Mouse (Mus musculus): ENCODE results near the gene Rspry1. TPM values are rescaled to one million over a fixed set of nuclear protein-coding genes. Genes with fewer than 3 reads are reported as not detected.

The Rspry1 gene
- polyA plus RNA-seq, 1 experiment from 2014 or later: 26.8 TPM

- Histone ChIP-seq H3K36me3 (ENCODE audit: control insufficient read depth, insufficient read depth) (peaks cover 20% of the 10 kb centered on the region), H3K4me2 (ENCODE audit: low read depth, low read length) (peak within 1 kb of the TSS; percentile 72), H3K27me3 (ENCODE audit: control insufficient read depth, insufficient read depth, low read length) (no peaks in the 10 kb centered on the region), H3K4me3 (ENCODE audit: low read length) (peak within 1 kb of the TSS; percentile 95), H3K4me1 (ENCODE audit: control insufficient read depth, insufficient read depth, low read length) (peaks cover 8% of the 10 kb centered on the region), H3K27ac (ENCODE audit: low read length) (peak within 1 kb of the TSS; percentile 89), H3K9me3 (replicated peaks; ENCODE audit: control insufficient read depth, low read length) (no peaks in the 10 kb centered on the region), H3K9ac (ENCODE audit: low read length) (peak within 1 kb of the TSS; percentile 98)
- under 1% methylated on average over 74 of the region's 74 CpGs for WGBS
- peak; percentile 99 for ATAC-seq (replicated peaks; ENCODE audit: extremely low read depth, insufficient read depth, low FRiP score)
Observed at GRCm38 (mm10) chr8:94666456-94667308, 64.9 kb downstream of the Rspry1 start, which contains the start of gene Arl2bp. Arl2bp (plus strand) TSS chr8:94666600.

- H3K4me2 ChIP-seq (ENCODE audit: low read depth, low read length): no peak overlapping the region
- no peak overlapping the region for H3K4me3 ChIP-seq (ENCODE audit: low read length)
- H3K9ac ChIP-seq (ENCODE audit: low read length): no peak overlapping the region
- H3K4me1 ChIP-seq (ENCODE audit: control insufficient read depth, insufficient read depth, low read length): no peaks in the 10 kb centered on the region
- no peak overlapping the region for H3K27ac ChIP-seq (ENCODE audit: low read length)
- peaks cover 46% of the 10 kb centered on the region for H3K36me3 ChIP-seq (ENCODE audit: control insufficient read depth, insufficient read depth)
- H3K9me3 ChIP-seq (replicated peaks; ENCODE audit: control insufficient read depth, low read length): no peaks in the 10 kb centered on the region
- ATAC-seq (replicated peaks; ENCODE audit: extremely low read depth, insufficient read depth, low FRiP score): no peak
- H3K27me3 ChIP-seq (ENCODE audit: control insufficient read depth, insufficient read depth, low read length): no peaks in the 10 kb centered on the region
- 71% methylated on average over 5 of the region's 5 CpGs for WGBS
Observed at GRCm38 (mm10) chr8:94674384-94674783, 72.6 kb downstream of the Rspry1 start.

DNA sequence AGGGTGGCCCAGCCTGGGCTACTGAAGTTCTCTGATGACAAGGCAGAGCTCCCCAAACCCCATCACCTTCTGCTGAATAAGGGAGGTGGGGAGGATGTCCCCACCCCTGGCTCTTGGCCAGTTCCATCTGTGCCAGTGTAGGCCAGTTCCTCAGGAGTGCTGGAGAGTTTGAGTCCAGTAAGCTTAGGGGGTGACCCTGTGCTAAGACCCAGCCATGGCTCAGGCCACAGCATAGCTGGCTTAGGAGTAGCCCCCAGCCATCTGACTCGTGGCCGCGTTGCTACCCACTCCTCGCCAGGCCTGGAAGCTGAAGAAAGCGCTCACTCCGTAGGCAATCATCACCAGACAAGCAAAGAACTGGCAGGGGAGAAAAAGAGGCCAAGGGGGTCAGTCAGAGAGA, 74.2 kb downstream of the Rspry1 start:
- ATAC-seq (replicated peaks; ENCODE audit: extremely low read depth, insufficient read depth, low FRiP score): no peak
- Histone ChIP-seq H3K4me2 (ENCODE audit: low read depth, low read length) (no peak overlapping the region), H3K27ac (ENCODE audit: low read length) (no peak overlapping the region), H3K36me3 (ENCODE audit: control insufficient read depth, insufficient read depth) (peaks cover 37% of the 10 kb centered on the region), H3K9me3 (replicated peaks; ENCODE audit: control insufficient read depth, low read length) (peaks cover 5% of the 10 kb centered on the region; the same call in 1 of the 2 replicates), H3K27me3 (ENCODE audit: control insufficient read depth, insufficient read depth, low read length) (no peaks in the 10 kb centered on the region), H3K4me3 (ENCODE audit: low read length) (no peak overlapping the region), H3K9ac (ENCODE audit: low read length) (no peak overlapping the region), H3K4me1 (ENCODE audit: control insufficient read depth, insufficient read depth, low read length) (no peaks in the 10 kb centered on the region)
- WGBS: 81% methylated on average over 6 of the region's 6 CpGs

GRCm38 (mm10) chr8:94678582-94678981, 76.8 kb downstream of the Rspry1 start:
- no peak overlapping the region for H3K9ac ChIP-seq (ENCODE audit: low read length)

DNA sequence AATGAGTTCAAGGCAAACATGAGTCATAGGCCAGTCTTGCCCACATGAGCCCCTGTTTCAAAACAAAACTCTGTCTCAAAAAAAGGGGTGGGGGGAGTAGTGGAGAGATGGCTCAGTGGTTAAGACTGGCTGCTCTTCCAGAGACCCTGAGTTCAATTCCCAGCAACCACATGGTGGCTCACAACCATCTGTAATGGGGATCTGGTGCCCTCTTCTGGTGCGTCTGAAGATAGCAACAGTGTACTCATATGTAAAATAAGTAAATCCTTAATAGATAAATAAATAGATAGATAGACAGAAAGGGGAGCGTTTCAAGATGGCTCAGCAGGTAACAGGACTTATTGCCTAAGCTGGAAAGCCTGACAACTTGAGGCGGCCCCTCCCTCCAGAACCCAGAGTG, 78.7 kb downstream of the Rspry1 start:
- H3K9ac ChIP-seq (ENCODE audit: low read length): no peak overlapping the region
- H3K9me3 ChIP-seq (replicated peaks; ENCODE audit: control insufficient read depth, low read length): peaks cover 5% of the 10 kb centered on the region; the same call in 1 of the 2 replicates
- H3K36me3 ChIP-seq (ENCODE audit: control insufficient read depth, insufficient read depth): no peaks in the 10 kb centered on the region
- H3K27me3 ChIP-seq (ENCODE audit: control insufficient read depth, insufficient read depth, low read length): no peaks in the 10 kb centered on the region
- no peaks in the 10 kb centered on the region for H3K4me1 ChIP-seq (ENCODE audit: control insufficient read depth, insufficient read depth, low read length)
- H3K4me3 ChIP-seq (ENCODE audit: low read length): no peak overlapping the region
- no peak overlapping the region for H3K27ac ChIP-seq (ENCODE audit: low read length)
- no peak overlapping the region for H3K4me2 ChIP-seq (ENCODE audit: low read depth, low read length)
- ATAC-seq (replicated peaks; ENCODE audit: extremely low read depth, insufficient read depth, low FRiP score): no peak
- 85% methylated on average over 3 of the region's 3 CpGs for WGBS

More at GRCm38 (mm10) chr8:94678582-94678981, 76.8 kb downstream of the Rspry1 start:
- 50% methylated on average over 9 of the region's 9 CpGs for WGBS
- Histone ChIP-seq H3K27ac (ENCODE audit: low read length) (peak overlapping the region; percentile 2; the same call in 1 of the 2 replicates), H3K9me3 (replicated peaks; ENCODE audit: control insufficient read depth, low read length) (peaks cover 5% of the 10 kb centered on the region; the same call in 1 of the 2 replicates), H3K4me2 (ENCODE audit: low read depth, low read length) (no peak overlapping the region), H3K36me3 (ENCODE audit: control insufficient read depth, insufficient read depth) (peaks cover 12% of the 10 kb centered on the region), H3K27me3 (ENCODE audit: control insufficient read depth, insufficient read depth, low read length) (no peaks in the 10 kb centered on the region), H3K4me1 (ENCODE audit: control insufficient read depth, insufficient read depth, low read length) (no peaks in the 10 kb centered on the region), H3K4me3 (ENCODE audit: low read length) (no peak overlapping the region)
- no peak for ATAC-seq (replicated peaks; ENCODE audit: extremely low read depth, insufficient read depth, low FRiP score)

- WGBS: 74% methylated on average over 16 of the region's 16 CpGs
- Histone ChIP-seq H3K4me2 (ENCODE audit: low read depth, low read length) (no peak overlapping the region), H3K4me1 (ENCODE audit: control insufficient read depth, insufficient read depth, low read length) (no peaks in the 10 kb centered on the region), H3K27ac (ENCODE audit: low read length) (no peak overlapping the region), H3K4me3 (ENCODE audit: low read length) (no peak overlapping the region), H3K9me3 (replicated peaks; ENCODE audit: control insufficient read depth, low read length) (peaks cover 5% of the 10 kb centered on the region; the same call in 1 of the 2 replicates), H3K27me3 (ENCODE audit: control insufficient read depth, insufficient read depth, low read length) (no peaks in the 10 kb centered on the region), H3K9ac (ENCODE audit: low read length) (no peak overlapping the region), H3K36me3 (ENCODE audit: control insufficient read depth, insufficient read depth) (no peaks in the 10 kb centered on the region)
- no peak for ATAC-seq (replicated peaks; ENCODE audit: extremely low read depth, insufficient read depth, low FRiP score)
Observed at GRCm38 (mm10) chr8:94682732-94683524, 81.2 kb downstream of the Rspry1 start.

DNA sequence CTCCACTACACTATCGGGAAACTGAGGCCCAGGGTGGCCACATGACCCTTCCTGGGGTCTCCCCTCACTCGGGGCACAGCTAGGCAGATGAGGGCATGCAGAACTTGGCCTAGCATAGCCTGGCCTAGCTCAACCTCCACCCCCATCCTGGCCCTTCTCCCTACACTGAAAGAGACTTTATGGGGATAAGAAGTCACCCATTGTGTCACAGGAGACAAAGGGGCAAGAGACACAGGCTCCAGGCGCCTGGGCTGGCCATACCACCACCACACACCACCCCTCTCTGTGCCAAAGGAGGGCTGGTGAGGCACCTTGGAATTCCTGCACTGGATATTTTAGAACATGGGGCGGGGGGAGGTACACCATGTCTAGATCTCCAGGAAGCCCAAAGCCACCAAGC, 82.5 kb downstream of the Rspry1 start:
- ATAC-seq (replicated peaks; ENCODE audit: extremely low read depth, insufficient read depth, low FRiP score): no peak
- H3K9me3 ChIP-seq (replicated peaks; ENCODE audit: control insufficient read depth, low read length): peaks cover 5% of the 10 kb centered on the region; the same call in 1 of the 2 replicates

GRCm38 (mm10) chr8:94685953-94686352, 84.2 kb downstream of the Rspry1 start:
- WGBS: 59% methylated on average over 9 of the region's 9 CpGs
- H3K27ac ChIP-seq (ENCODE audit: low read length): no peak overlapping the region
- no peak overlapping the region for H3K4me2 ChIP-seq (ENCODE audit: low read depth, low read length)
- no peaks in the 10 kb centered on the region for H3K4me1 ChIP-seq (ENCODE audit: control insufficient read depth, insufficient read depth, low read length)
- no peak for ATAC-seq (replicated peaks; ENCODE audit: extremely low read depth, insufficient read depth, low FRiP score)
- H3K36me3 ChIP-seq (ENCODE audit: control insufficient read depth, insufficient read depth): no peaks in the 10 kb centered on the region
- no peaks in the 10 kb centered on the region for H3K27me3 ChIP-seq (ENCODE audit: control insufficient read depth, insufficient read depth, low read length)
- H3K9ac ChIP-seq (ENCODE audit: low read length): no peak overlapping the region
- no peak overlapping the region for H3K4me3 ChIP-seq (ENCODE audit: low read length)
- no peaks in the 10 kb centered on the region for H3K9me3 ChIP-seq (replicated peaks; ENCODE audit: control insufficient read depth, low read length)

More for the DNA sequence above, 82.5 kb downstream of the Rspry1 start:
- no peak overlapping the region for H3K4me2 ChIP-seq (ENCODE audit: low read depth, low read length)
- no peak overlapping the region for H3K4me3 ChIP-seq (ENCODE audit: low read length)
- no peak overlapping the region for H3K27ac ChIP-seq (ENCODE audit: low read length)
- no peaks in the 10 kb centered on the region for H3K36me3 ChIP-seq (ENCODE audit: control insufficient read depth, insufficient read depth)
- H3K27me3 ChIP-seq (ENCODE audit: control insufficient read depth, insufficient read depth, low read length): no peaks in the 10 kb centered on the region
- no peak overlapping the region for H3K9ac ChIP-seq (ENCODE audit: low read length)
- 73% methylated on average over 4 of the region's 4 CpGs for WGBS
- H3K4me1 ChIP-seq (ENCODE audit: control insufficient read depth, insufficient read depth, low read length): no peaks in the 10 kb centered on the region

Data from heart, embryonic 16.5 days (tissue).